Mouse (Mus musculus): ENCODE results near the gene Pdia5.

The Pdia5 gene

GRCm38 (mm10) chr16:35484526-35485233, 6.0 kb downstream of the Pdia5 start:
- no peak for DNase-seq (ENCODE audit: low read depth, low spot score)

- peak; percentile 84 for DNase-seq (ENCODE audit: low read depth, low spot score)
These were observed 6.6 kb downstream of the Pdia5 start for GRCm38 (mm10) chr16:35484105-35484504.

GRCm38 (mm10) chr16:35479301-35479700, 11.4 kb downstream of the Pdia5 start:
- DNase-seq (ENCODE audit: low read depth, low spot score) = no peak

GRCm38 (mm10) chr16:35477273-35477672, 13.4 kb downstream of the Pdia5 start:
- DNase-seq (ENCODE audit: low read depth, low spot score) = no peak

GRCm38 (mm10) chr16:35472569-35473275, 18.0 kb downstream of the Pdia5 start:
- DNase-seq (ENCODE audit: low read depth, low spot score) = no peak

GRCm38 (mm10) chr16:35471841-35472568, 18.7 kb downstream of the Pdia5 start:
- DNase-seq (ENCODE audit: low read depth, low spot score) = no peak

DNA sequence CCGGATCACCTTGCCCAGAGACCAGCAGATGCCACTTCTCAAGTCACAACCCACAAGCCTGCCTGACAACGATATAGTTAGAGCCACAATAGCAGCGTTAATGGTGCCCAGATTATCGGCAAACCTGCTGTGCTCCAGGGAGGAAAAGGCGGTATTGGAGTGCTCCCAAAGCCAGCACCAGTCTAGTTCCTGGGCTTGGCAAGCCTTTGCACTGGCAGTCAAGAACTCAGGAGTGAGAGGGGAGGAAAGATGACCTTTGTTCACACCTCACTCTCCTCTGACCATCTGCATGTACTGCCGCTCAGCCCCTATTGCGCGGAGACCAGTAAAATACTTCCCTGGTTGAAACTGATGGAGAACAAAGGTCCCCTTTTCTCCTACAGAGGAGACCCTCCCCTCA, 19.7 kb downstream of the Pdia5 start:
- no peak for DNase-seq (ENCODE audit: low read depth, low spot score)

- no peak for DNase-seq (ENCODE audit: low read depth, low spot score)
These were observed 20.6 kb downstream of the Pdia5 start for GRCm38 (mm10) chr16:35470096-35470495.

GRCm38 (mm10) chr16:35469016-35469415, 21.7 kb downstream of the Pdia5 start:
- DNase-seq (ENCODE audit: low read depth, low spot score) = no peak

- no peak for DNase-seq (ENCODE audit: low read depth, low spot score)
These were observed 23.6 kb downstream of the Pdia5 start for GRCm38 (mm10) chr16:35467044-35467443.

DNA sequence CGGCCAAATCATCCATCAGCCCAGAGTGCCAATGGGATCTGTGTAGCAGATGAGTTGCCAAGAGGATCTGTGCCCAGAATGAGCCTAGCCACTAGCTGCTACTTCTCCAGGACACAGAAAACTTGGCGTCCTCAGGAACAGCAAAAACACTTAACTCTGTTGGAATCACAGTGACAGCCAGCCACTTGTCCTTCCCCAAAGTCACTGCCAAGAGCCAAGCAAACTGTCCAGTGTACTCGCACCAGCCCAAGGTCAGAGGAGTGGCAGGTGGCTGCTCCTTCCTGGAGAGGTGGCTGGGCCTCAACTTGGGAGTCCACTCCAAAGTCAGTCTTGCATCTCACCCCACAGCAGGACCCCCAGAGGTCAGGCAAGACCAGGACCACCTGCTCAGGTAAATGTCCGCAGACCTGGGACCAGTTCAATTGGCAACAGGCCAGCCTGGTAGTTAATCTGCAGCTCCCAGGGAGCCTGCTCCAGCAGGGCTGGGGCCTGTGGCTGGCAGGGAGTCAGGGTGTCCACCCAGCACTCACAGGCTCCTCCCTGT, 24.8 kb downstream of the Pdia5 start:
- no peak for DNase-seq (ENCODE audit: low read depth, low spot score)

DNA sequence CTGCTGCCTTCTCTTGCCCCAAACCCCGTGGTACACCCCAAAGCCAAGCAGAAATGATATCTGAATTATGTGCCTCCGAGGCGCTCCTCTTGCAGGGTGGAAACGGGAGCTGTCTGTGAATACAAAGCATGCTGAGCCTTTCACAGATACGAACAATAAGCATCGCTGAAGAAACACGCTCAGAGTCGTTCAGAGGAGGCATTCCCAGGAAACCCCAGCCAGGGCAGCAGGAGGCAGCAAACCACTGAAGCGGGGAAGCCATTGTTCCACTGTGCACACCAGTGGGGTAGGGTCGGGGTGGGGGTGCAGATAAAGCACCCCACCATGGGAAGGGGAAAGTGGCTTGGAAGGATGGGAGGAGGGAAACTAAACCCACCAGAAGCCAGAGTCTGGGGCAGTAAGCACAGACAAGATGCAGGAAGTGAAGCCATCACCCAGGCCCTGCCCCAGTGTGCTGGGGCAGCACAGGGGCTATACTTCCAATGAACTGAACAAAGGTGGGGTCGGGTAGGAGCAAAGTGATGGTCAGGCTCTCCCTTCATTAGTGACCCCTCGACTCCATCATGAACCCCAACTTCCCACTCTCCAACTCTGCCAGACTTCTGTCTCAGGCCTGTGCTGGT, 25.9 kb downstream of the Pdia5 start:
- no peak for DNase-seq (ENCODE audit: low read depth, low spot score)

DNA sequence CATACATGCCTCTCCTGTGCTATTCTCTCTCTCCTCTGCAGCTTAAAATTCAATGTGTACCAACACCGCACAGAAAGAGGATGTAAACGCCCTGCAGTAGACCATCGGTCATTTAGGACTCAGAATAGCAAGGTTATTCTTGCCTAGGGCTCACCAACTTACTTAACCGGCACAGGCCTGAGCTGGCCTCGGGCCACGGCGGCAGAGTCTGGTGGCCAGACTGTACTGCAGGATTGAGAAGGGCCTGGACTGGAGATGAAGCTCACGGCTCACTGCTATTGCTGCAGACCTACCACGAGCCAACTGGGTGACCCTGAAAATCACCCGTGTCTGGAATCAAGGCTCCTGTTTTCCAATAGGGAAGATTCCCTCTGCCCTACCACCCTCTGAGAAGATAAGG, 27.0 kb downstream of the Pdia5 start:
- DNase-seq (ENCODE audit: low read depth, low spot score) = no peak

GRCm38 (mm10) chr16:35462955-35463354, 27.7 kb downstream of the Pdia5 start:
- no peak for DNase-seq (ENCODE audit: low read depth, low spot score)

- DNase-seq (ENCODE audit: low read depth, low spot score) = no peak
These were observed 31.1 kb downstream of the Pdia5 start for GRCm38 (mm10) chr16:35459584-35459983.

DNA sequence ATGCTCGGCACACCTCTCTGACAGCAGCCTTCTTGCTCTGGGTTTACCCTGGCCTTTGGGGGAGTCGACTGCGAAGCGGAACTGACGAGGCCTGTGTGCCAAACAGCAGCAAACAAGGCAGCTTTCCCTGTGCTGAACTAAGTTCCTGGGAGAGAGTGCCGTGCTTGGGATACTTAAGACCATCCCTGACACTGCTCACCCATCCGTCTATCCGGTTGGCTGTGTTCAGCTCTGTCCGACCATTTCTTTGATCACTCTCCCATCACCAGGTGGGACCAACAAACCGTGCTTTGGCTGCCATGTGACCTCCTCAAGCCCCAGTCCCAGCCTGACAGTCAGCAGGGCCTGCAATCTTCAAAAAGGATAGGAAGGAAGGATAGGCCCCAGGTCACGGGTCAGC, 32.4 kb downstream of the Pdia5 start:
- DNase-seq (ENCODE audit: low read depth, low spot score) = no peak

DNA sequence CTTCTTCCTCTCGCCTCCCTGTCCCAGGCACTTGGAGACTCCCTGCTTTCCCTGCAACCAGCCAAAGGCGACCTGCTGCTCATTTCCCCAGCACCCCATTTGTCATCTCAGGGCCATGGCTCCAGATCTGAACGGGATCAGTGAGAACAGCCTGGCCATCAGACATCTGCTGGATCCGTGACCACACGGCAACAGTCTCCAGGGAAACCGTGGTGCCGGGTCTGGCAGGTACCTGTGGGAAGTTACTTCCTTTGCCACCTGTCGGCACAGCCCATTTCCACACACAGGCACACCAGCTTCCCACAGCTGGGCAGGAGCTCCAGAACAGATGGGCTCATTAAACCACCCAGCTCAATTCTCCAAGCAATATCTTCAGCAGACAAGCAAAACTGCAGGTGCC, 33.2 kb downstream of the Pdia5 start:
- DNase-seq (ENCODE audit: low read depth, low spot score) = no peak

DNA sequence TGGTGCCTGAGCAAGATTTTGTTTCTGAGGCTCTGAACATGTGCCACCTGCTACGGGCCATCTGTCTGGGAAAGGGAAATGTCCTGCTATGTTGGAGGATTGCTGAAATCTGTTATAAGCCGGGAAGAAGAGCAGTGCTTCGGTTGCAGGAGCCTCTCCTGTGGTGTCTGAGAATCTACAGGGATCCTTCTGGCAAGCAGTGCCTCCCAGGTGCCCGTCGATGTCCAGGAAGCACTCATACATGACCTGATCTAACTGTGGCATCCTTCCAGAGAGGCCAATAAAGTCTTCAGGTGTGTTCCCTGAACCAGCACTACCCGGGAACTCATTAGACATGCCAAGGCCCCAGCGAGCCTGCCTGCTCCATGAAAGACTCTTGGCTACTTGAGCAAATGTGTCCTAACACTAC, 33.7 kb downstream of the Pdia5 start:
- DNase-seq (ENCODE audit: low read depth, low spot score) = no peak

DNA sequence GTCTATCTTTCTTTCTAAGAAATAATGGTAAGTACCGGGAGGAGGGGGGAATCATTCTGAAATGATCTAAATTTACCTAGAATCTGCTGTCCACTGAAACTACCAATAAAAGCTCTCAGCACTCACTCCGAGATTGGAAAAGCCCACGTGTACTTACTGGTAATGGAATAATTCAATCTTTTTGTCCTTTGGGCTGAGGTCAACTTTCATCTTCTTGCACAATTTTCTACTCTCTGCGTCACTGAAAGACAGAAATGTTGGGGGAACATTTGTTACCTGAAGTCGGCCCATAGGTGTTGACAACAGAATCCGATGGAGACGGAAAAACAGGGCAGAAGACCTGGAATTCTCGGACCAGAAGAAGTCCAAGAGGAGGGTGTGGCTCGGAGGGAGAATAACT, 34.4 kb downstream of the Pdia5 start:
- no peak for DNase-seq (ENCODE audit: low read depth, low spot score)

- DNase-seq (ENCODE audit: low read depth, low spot score) = no peak
These were observed 34.9 kb downstream of the Pdia5 start for GRCm38 (mm10) chr16:35455822-35456221.

- no peak for DNase-seq (ENCODE audit: low read depth, low spot score)
These were observed 40.5 kb downstream of the Pdia5 start for GRCm38 (mm10) chr16:35450018-35450630.
